Mouse (Mus musculus): ENCODE measurements at regions not wholly inside any gene's neighbourhood (a gene's known extent, or its start where the extent isn't known, plus 50 kb on each side); places are given as distances from the start of the nearest gene placed in this dataset.
"Not testable (repeated sequence)": the region's sequence is repeated elsewhere in the genome, so short reads cannot be mapped to it uniquely, and the experiment has no call there.

DNA sequence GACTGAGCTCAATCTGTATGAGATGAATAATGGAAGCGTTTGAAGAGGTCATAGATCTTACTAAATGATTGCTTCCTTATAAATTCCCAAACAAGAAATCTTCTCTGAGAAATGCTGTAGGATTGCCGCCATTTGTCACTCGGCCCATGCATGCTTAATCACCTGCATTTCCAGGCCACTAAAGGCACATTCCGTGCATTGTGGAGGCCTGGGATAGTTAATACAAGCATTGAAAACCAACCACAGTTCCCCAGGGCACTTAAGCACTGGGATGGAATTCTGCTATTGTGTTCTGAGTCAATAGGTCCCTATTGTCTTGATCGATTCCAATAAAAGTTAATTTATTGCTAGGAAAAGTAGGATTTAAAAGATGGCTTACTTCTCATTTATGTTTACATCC lies 92.5 kb downstream of the Naa11 start:
- no peak overlapping the region for H3K9ac ChIP-seq (ENCODE audit: low read length)
- H3K9me3 ChIP-seq (replicated peaks; ENCODE audit: control insufficient read depth, low read length), result no peaks in the 10 kb centered on the region
- H3K4me1 ChIP-seq (ENCODE audit: control insufficient read depth, insufficient read depth, low read length), result no peaks in the 10 kb centered on the region
- H3K27ac ChIP-seq (ENCODE audit: low read length), result no peak overlapping the region
- H3K36me3 ChIP-seq (ENCODE audit: control insufficient read depth, insufficient read depth, low read length), result no peaks in the 10 kb centered on the region
- H3K4me3 ChIP-seq (replicated peaks; ENCODE audit: low read length), result no peak overlapping the region
- ATAC-seq (ENCODE audit: insufficient read depth, low FRiP score), result no peak
- H3K4me2 ChIP-seq (ENCODE audit: low read depth, low read length), result no peak overlapping the region
- WGBS, result 60% methylated on average over 5 of the region's 5 CpGs
- no peaks in the 10 kb centered on the region for H3K27me3 ChIP-seq (ENCODE audit: control insufficient read depth, insufficient read depth, low read length)

- H3K9me3 ChIP-seq (replicated peaks; ENCODE audit: control insufficient read depth, low read length), result no peaks in the 10 kb centered on the region
- H3K27ac ChIP-seq (ENCODE audit: low read length), result no peak overlapping the region
- no peak overlapping the region for H3K4me3 ChIP-seq (replicated peaks; ENCODE audit: low read length)
- no peak overlapping the region for H3K9ac ChIP-seq (ENCODE audit: low read length)
- no peaks in the 10 kb centered on the region for H3K27me3 ChIP-seq (ENCODE audit: control insufficient read depth, insufficient read depth, low read length)
- H3K4me2 ChIP-seq (ENCODE audit: low read depth, low read length), result no peak overlapping the region
- H3K4me1 ChIP-seq (ENCODE audit: control insufficient read depth, insufficient read depth, low read length), result no peaks in the 10 kb centered on the region
- WGBS, result 55% methylated on average over 3 of the region's 3 CpGs
- no peaks in the 10 kb centered on the region for H3K36me3 ChIP-seq (ENCODE audit: control insufficient read depth, insufficient read depth, low read length)
- peak; percentile 33; the same call in 1 of the 2 replicates for ATAC-seq (ENCODE audit: insufficient read depth, low FRiP score)
These were observed 96.0 kb downstream of the Naa11 start for GRCm38 (mm10) chr5:97296213-97296612.

DNA sequence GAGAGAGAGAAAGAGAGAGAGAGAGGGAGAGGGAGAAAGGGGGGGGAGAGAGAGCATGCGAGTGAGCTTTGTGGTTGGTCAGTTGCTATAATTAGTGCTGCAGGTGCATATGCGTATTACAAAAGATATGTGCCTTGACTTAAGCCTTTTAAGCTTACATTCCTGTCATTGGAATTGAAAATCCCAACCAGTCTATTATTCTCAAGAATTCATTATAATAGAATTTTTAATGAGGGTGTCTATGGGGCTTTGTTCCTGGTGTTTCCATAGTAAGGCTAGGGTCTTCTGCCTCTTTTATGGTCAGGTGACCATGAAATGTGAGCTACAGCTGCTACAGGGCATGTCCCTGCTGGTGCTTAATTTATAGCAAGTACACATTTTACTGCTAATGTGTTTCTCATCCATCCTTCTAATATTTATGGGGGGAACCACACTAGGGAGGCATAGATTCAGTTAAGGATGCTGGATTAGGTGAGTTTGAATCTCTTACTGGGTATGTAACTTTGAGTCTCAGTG lies 102.0 kb downstream of the Naa11 start:
- Histone ChIP-seq H3K9me3 (replicated peaks; ENCODE audit: control insufficient read depth, low read length) (no peaks in the 10 kb centered on the region), H3K9ac (ENCODE audit: low read length) (no peak overlapping the region), H3K4me2 (ENCODE audit: low read depth, low read length) (no peak overlapping the region), H3K27me3 (ENCODE audit: control insufficient read depth, insufficient read depth, low read length) (no peaks in the 10 kb centered on the region), H3K27ac (ENCODE audit: low read length) (no peak overlapping the region), H3K4me3 (replicated peaks; ENCODE audit: low read length) (no peak overlapping the region), H3K36me3 (ENCODE audit: control insufficient read depth, insufficient read depth, low read length) (no peaks in the 10 kb centered on the region), H3K4me1 (ENCODE audit: control insufficient read depth, insufficient read depth, low read length) (no peaks in the 10 kb centered on the region)
- ATAC-seq (ENCODE audit: insufficient read depth, low FRiP score), result no peak
- 75% methylated on average over 2 of the region's 2 CpGs for WGBS

GRCm38 (mm10) chr5:97289401-97290165 lies 102.6 kb downstream of the Naa11 start:
- Histone ChIP-seq H3K9ac (ENCODE audit: low read length) (no peak overlapping the region), H3K27me3 (ENCODE audit: control insufficient read depth, insufficient read depth, low read length) (no peaks in the 10 kb centered on the region), H3K4me3 (replicated peaks; ENCODE audit: low read length) (no peak overlapping the region), H3K36me3 (ENCODE audit: control insufficient read depth, insufficient read depth, low read length) (no peaks in the 10 kb centered on the region), H3K4me1 (ENCODE audit: control insufficient read depth, insufficient read depth, low read length) (no peaks in the 10 kb centered on the region), H3K9me3 (replicated peaks; ENCODE audit: control insufficient read depth, low read length) (no peaks in the 10 kb centered on the region), H3K27ac (ENCODE audit: low read length) (no peak overlapping the region), H3K4me2 (ENCODE audit: low read depth, low read length) (no peak overlapping the region)
- whole genome bisulfite sequencing, result 70% methylated on average over 8 of the region's 8 CpGs
- no peak for ATAC-seq (ENCODE audit: insufficient read depth, low FRiP score)

DNA sequence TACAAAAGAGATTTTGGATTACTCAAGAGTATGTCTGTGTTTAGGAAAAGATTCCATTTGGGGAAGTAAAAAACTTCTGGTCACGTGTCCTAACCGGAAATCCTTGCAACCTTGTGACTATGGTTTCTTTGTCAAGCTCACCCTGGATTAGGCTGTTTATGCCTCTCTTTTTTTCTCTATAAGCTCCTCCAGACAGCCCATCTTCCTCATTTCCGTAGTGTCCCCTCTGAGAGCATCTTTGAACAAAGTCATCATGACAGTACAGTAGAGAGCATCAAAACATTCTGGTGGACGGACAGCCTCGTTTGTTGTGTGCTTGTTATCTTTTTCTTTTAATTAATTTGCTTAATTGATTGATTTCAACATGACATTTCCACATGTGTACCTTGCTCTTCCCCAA lies 112.7 kb downstream of the Naa11 start:
- Histone ChIP-seq H3K27me3 (ENCODE audit: control insufficient read depth, insufficient read depth, low read length) (no peaks in the 10 kb centered on the region), H3K4me1 (ENCODE audit: control insufficient read depth, insufficient read depth, low read length) (no peaks in the 10 kb centered on the region), H3K9ac (ENCODE audit: low read length) (no peak overlapping the region), H3K4me2 (ENCODE audit: low read depth, low read length) (no peak overlapping the region), H3K9me3 (replicated peaks; ENCODE audit: control insufficient read depth, low read length) (no peaks in the 10 kb centered on the region), H3K27ac (ENCODE audit: low read length) (no peak overlapping the region), H3K36me3 (ENCODE audit: control insufficient read depth, insufficient read depth, low read length) (no peaks in the 10 kb centered on the region), H3K4me3 (replicated peaks; ENCODE audit: low read length) (no peak overlapping the region)
- ATAC-seq (ENCODE audit: insufficient read depth, low FRiP score), result no peak
- 73% methylated on average over 5 of the region's 5 CpGs for WGBS

- Histone ChIP-seq H3K4me3 (replicated peaks; ENCODE audit: low read length) (no peak overlapping the region), H3K4me2 (ENCODE audit: low read depth, low read length) (no peak overlapping the region), H3K9ac (ENCODE audit: low read length) (no peak overlapping the region), H3K27me3 (ENCODE audit: control insufficient read depth, insufficient read depth, low read length) (no peaks in the 10 kb centered on the region), H3K27ac (ENCODE audit: low read length) (no peak overlapping the region), H3K9me3 (replicated peaks; ENCODE audit: control insufficient read depth, low read length) (no peaks in the 10 kb centered on the region), H3K36me3 (ENCODE audit: control insufficient read depth, insufficient read depth, low read length) (no peaks in the 10 kb centered on the region), H3K4me1 (ENCODE audit: control insufficient read depth, insufficient read depth, low read length) (no peaks in the 10 kb centered on the region)
- whole genome bisulfite sequencing, result 66% methylated on average over 16 of the region's 16 CpGs
- no peak for ATAC-seq (ENCODE audit: insufficient read depth, low FRiP score)
These were observed 114.2 kb downstream of the Naa11 start for GRCm38 (mm10) chr5:97277795-97278572.

DNA sequence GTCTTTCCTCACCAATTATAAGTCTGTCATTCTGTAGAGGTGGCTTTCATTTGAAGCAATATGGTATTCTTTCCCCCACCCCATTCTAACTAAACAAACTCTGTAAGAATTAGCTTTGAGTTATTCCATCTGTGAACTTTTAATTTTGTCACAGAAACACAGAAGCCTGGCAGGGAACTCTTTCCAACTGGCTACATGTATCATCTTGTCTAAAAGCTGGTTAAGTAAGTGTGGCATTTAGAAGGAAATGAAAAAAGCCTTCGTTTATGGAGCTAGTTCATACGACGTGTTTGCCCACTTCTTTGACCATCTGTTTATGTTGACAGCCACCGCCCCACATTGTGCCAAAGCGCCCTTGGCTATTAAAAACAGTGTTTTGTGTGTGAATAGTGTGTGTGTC lies 115.5 kb downstream of the Naa11 start:
- no peaks in the 10 kb centered on the region for H3K27me3 ChIP-seq (ENCODE audit: control insufficient read depth, insufficient read depth, low read length)
- H3K9ac ChIP-seq (ENCODE audit: low read length), result no peak overlapping the region
- no peaks in the 10 kb centered on the region for H3K4me1 ChIP-seq (ENCODE audit: control insufficient read depth, insufficient read depth, low read length)
- WGBS, result 44% methylated on average over 5 of the region's 5 CpGs
- H3K36me3 ChIP-seq (ENCODE audit: control insufficient read depth, insufficient read depth, low read length), result no peaks in the 10 kb centered on the region
- H3K9me3 ChIP-seq (replicated peaks; ENCODE audit: control insufficient read depth, low read length), result no peaks in the 10 kb centered on the region
- H3K4me3 ChIP-seq (replicated peaks; ENCODE audit: low read length), result no peak overlapping the region
- H3K27ac ChIP-seq (ENCODE audit: low read length), result no peak overlapping the region
- H3K4me2 ChIP-seq (ENCODE audit: low read depth, low read length), result no peak overlapping the region
- no peak for ATAC-seq (ENCODE audit: insufficient read depth, low FRiP score)

DNA sequence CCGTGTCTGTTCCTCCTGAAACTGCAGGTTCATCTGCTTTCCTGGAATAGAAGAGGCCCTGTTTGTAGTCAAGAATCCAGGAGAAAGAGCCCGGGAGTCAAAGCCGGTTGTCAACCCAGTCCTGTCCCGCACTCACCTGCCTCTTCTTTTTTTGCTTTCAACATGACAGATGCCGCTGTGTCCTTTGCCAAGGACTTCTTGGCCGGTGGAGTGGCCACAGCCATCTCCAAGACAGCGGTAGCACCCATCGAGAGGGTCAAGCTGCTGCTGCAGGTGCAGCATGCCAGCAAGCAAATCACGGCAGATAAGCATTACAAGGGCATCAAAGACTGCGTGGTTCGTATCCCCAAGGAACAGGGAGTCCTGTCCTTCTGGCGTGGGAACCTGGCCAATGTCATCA lies 127.5 kb downstream of the Naa11 start:
- H3K27me3 ChIP-seq (ENCODE audit: control insufficient read depth, insufficient read depth, low read length); H3K27ac ChIP-seq (ENCODE audit: low read length); H3K4me2 ChIP-seq (ENCODE audit: low read depth, low read length); H3K4me3 ChIP-seq (replicated peaks; ENCODE audit: low read length); H3K9me3 ChIP-seq (replicated peaks; ENCODE audit: control insufficient read depth, low read length); H3K36me3 ChIP-seq (ENCODE audit: control insufficient read depth, insufficient read depth, low read length); ATAC-seq (ENCODE audit: insufficient read depth, low FRiP score); H3K4me1 ChIP-seq (ENCODE audit: control insufficient read depth, insufficient read depth, low read length); H3K9ac ChIP-seq (ENCODE audit: low read length): not testable (repeated sequence)
- WGBS, result 83% methylated on average over 12 of the region's 12 CpGs

DNA sequence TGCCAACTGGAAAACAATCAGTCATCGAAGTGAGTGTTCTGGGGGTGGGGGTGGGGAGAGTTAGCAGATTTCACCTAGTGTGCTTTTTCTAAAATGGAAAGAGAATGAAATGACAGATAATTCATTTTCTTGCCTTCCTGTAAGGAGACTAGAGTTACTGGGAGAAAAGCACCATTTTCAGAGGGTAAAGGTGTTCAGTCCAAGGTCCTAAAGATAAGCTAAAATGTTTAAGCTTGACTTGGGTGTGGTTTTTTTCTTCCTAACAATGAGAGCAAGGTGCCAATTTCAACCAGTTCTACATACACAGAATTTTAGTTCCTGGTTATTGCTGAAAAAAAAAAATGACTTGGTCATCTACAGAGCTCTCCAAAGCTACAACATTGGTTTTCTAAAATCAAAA lies 135.1 kb downstream of the Naa11 start:
- Histone ChIP-seq H3K36me3 (ENCODE audit: control insufficient read depth, insufficient read depth, low read length) (no peaks in the 10 kb centered on the region), H3K9ac (ENCODE audit: low read length) (no peak overlapping the region), H3K4me3 (replicated peaks; ENCODE audit: low read length) (no peak overlapping the region), H3K27me3 (ENCODE audit: control insufficient read depth, insufficient read depth, low read length) (no peaks in the 10 kb centered on the region), H3K4me1 (ENCODE audit: control insufficient read depth, insufficient read depth, low read length) (no peaks in the 10 kb centered on the region), H3K27ac (ENCODE audit: low read length) (no peak overlapping the region), H3K9me3 (replicated peaks; ENCODE audit: control insufficient read depth, low read length) (no peaks in the 10 kb centered on the region), H3K4me2 (ENCODE audit: low read depth, low read length) (no peak overlapping the region)
- ATAC-seq (ENCODE audit: insufficient read depth, low FRiP score), result peak; percentile 33; the same call in 1 of the 2 replicates
- WGBS, result 52% methylated on average over 1 of the region's 1 CpGs
